Mouse (Mus musculus): ENCODE results near the gene Nf1. TPM values are rescaled to one million over a fixed set of nuclear protein-coding genes. Genes with fewer than 3 reads are reported as not detected.

The Nf1 gene
- polyA plus RNA-seq, 3 experiments from 2014 or later, result 2.0 to 2.7 (median 2.4) TPM

DNA sequence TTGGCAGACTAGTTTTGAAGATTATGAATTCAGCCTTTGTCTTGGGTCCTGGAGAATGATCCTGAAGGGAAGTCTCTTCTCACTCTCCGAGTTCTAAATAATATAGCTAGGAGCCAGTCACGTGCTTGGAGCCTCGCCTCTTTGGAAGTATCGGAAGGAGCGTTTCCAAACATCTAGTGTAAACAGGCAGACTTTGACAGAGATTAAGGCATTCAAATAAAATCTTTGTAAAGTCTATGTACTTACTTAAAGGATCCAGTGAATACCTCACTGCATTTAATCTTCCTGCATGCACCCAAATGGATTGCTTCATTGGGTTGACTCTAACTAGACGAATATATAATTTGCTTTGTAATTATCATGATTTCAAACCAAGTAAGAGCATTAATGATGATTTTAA is 143.9 kb downstream of the Nf1 start:
- ATAC-seq, result no peak

DNA sequence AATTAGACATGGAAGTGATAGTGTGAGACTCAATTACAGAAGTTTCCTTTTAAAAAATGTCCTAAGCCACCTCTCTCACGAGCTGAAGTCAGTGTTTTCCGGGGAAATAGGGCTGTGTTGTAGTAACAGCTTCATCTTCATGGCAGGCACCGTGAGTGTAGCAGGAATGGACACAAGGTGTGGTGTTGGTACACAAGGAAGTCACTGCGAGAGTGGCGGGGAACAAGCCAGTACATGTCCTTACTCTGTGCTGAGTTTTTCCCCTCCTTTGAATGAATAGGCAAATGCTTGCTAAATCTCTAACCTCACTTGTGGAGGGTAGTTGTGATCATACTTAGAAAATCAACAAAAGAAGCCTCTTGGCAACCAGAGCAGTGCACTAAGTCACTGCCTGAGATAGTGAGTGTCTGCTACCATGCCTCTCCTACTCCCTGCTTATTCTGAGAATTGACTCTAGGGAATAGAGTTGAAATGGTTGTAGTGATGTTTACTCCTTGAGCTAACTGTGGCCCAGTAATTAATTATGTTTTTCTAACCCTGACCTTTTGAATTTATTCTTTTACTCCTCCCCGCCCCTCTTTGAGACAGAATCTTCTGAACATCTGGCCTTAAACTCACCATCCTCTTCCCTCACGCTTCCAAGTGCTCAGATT is 144.5 kb downstream of the Nf1 start:
- ATAC-seq, result no peak

DNA sequence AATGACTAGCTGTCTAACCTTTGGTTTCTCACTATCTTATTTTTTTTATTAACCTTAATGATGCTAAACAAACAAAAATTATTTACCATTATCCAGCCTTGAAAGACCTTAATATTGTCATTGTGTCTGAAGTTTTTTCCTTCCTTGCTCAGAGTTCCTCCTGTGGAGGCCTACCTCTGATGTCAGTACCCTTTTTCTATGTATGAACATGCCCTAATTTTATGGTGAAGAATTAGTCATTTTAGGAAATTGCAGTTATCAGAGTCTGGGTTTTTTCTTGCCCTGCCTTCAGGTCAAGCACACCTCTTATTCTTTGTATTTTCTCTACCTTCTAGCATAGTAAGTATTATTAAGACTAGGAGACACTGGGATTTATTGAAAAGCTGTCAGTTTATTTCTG is 145.2 kb downstream of the Nf1 start:
- ATAC-seq, result no peak

DNA sequence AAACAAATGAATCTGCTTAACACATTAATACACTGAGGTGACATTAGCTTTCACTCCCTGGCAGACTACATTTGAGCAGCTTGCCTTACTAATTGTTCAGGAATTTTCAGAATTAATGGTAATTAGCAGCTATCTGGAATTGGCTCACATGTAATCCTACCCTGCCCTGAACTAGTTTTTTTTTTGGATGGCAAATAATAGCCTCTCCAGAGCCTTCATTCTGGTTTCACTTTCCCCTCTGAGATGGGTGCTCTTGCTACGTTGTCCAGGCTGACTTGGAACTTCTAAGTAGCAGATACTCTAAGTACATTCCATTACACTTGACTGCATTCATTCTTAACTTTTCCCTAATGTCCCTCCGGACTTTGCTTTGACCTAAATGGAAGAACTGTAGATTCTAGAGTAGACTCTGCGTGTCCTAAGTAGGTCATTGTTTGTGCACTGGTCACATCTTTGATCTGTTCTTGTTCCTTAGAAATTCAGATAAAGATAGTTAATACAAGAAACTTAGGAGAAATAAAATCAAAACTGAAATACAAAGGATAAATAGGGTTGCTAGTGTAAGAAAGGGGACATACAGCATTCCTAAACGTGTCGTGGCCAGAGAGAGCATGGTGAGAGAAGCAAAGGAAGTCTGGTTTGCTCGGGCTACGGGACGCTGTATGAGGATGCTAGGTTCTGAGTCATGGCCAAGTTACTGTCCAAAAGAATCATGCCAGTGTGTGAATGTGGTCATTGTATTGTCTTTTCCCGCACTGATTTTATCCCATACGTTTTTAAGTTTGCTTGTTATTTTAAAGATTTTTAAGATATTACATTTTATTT is 155.7 kb downstream of the Nf1 start:
- ATAC-seq, result no peak

DNA sequence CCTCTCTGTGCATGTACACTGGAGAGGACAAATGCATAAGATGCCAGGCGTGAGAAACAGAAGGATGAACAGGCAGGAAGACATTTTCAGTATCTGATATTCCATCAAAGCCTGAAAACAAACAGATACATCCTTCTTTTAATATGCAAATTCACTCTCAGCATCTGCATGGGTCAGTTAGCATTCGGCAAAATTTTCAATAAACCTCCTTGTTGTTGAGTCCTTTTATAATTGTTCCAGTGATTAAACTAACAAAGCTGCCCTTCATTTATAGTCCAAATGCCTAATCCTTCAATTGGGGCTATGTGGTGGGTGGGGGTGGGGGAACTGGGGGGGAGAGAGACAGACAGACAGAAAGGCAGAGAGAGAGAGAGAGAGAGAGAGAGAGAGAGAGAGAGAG is 163.4 kb downstream of the Nf1 start:
- ATAC-seq, result no peak

DNA sequence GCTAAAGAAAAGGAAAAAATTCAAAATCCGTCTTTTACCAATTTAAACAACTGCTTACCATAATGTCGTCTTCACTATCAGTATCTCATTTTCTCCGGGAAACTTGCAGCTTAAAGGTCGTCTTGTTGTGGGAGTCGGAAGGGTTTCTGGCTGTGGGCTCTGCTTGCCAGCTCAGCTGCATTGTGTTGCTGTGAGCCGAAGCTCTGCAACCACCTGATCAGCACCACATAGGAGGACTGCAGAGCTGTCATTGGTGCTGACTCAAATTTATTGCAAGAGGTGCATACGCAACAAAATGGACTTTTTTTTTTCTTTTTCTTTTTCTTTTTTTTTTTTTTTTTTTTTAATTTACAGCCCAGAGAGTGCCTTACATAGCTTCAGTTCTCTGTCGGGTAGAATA is 164.4 kb downstream of the Nf1 start, which contains the start of gene Omg:
TSS of gene Omg (minus strand) at position 240 of the 400 bp plus-strand sequence.
- ATAC-seq, result no peak

DNA sequence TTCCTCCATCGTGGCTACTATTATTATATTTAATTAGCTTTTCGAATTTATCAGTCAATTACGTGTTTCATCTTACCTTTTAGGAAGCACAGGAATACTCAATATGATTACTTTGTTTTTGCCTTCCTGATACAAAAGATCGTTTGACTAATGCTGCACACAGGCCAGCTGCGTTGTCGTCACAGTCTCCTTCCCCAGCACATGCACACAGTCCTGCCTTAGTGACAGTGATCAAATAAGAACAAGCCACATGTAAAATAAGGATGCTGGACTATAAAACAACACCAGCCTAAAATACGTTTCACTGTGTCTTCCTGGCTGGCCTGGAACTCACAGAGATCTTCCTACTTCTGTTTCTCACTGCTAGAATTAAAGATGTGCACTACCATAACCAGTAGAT is 165.0 kb downstream of the Nf1 start:
- ATAC-seq, result no peak

DNA sequence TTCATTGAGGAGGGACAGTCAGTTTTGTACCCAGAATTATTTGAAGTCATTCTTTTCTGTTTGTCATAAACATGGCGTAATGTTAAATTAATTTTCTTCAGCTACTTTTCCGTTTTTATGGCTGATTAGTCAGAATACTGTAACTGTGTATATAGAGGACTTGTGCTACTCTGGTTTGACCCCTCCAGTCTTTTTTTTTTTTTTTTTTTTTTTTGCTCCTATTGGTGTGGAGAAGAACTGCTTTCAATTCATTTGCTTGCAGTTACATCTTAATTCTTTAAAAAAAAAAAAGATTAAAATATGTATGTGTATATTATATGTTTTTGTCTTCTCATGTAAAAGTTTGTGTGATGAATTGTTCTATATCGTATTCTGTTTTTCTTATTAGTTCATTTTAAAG is 172.5 kb downstream of the Nf1 start:
- no peak for ATAC-seq

DNA sequence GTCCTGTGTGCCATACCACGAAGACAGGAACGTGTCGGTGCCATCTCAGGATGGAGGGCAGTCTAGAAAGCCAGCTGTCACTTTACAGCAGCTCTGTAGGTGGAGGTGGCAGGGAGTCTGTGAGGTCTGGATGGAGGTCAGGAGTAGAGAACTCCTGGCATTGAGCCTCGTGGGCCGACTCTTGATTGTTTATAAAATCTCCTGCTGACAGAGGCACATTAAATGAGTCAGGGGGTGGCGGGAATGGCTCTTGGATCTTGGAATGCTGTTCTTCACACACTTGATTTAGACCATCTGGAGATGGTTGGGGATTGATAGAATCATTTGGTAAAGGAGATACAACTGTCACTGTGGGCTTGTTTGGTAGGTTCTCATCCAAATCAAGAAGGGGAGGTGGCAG is 175.8 kb downstream of the Nf1 start:
- ATAC-seq, result no peak

DNA sequence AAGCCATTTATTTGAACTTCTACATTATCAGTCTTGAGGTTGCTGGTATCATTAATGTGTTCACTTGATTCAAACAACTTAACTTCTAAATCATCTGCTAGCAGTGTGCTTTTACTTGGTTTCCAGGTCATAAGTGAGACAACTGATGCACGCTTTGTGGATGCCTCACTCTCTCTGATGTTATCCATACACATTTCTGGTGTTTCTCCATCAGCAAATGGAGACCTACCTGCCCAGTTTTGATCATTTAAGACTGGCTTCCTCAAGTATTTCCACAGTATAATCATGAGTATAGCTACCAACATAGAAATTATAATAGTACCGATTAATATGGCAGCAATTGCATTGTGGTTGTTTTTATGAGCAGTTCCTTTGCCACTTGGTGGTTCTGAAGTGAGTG is 176.3 kb downstream of the Nf1 start:
- no peak for ATAC-seq

DNA sequence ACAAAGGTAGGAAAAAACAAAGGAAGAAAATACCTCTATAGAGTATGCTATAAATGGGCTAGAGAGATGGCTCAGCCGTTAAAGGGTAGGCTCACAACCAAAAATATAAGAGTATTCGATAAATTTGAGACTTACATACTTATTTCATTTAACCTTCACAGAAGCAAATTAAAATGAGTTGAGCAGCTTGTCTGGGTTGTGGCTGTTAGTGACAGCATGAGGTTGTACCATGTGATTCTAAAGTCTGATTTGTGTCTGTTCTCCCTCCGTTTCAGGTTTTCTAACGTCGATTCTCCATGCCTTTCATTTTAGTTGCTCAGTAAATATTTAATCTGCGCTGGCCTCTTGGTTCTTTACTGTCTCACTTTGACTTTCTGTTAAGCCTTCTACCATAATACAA is 179.8 kb downstream of the Nf1 start:
- no peak for ATAC-seq

DNA sequence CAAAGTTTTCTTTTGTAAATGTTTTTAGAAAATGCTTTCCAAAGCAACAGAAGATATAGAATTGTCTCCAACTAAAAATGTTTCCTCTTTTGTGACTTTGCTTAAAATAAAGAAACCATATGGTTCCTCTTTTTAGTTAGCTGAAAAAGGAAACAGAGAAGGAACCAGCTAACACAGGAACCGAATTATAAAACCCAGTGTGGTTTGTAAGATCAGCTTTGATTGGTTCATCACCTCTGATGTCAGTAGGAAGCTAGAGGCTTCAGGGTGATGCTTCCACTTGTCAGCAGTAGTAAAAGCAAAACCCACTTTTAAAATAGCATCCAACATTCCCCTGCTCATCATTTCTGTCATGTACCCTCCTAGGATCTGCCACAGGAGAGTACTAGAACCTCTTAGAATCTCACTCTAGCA is 180.4 kb downstream of the Nf1 start:
- ATAC-seq, result peak; percentile 85

DNA sequence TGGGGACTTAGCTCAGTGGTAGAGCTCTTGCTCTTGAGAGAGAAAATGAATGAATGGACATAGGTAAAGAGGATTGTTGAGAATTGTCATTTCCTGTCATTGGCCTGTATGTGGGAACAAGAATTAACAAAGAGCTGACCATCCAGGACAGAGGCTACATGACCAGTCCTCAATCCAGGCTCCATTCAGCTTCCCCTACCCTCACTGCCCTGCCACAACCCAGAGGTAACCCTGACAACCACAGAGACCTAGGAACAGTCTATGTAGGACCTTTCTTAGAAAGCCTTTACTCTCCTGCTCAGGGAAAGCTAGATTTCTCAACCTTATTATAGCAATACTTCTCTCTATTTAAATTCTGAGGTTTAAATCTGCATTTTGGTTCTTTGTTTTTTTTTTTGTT is 181.3 kb downstream of the Nf1 start:
- ATAC-seq, result no peak

DNA sequence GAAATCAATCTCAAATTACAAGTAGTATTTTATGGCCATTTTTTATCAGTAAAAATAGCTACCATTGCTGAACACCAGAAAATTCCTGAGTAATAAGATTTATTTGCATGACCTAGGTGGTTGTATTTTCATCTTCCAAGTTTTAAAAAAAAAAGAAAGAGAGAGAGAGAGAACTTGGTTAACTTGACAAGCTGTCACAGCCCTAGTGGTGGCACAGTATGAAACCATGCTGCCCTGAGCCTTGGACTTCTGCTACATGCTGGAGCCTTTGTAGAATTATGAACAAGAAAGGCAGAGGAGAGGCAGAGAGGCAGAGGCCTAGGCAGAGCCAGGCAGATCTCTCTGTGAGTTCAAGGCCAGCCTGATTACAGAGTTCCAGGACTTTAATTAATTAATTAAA is 182.4 kb downstream of the Nf1 start:
- no peak for ATAC-seq

DNA sequence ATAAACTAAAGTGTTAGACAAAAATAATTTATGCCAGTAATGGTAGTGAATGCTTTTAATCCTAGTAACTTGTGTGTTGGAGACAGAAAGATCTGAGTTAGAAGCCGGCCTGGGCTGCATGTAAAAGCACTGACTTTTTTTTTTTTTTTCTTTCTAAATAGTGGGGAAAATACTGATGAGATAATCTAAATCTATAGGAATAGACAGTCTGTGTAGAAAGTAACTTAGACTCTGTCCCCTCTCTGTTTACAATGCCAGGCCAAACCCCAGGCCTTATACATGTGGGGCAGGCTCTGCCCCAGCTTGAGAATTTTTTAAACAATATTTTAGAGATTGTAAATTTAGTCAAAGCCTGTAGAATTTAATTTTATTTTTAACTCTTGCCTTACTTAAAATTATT is 183.5 kb downstream of the Nf1 start:
- ATAC-seq, result no peak

DNA sequence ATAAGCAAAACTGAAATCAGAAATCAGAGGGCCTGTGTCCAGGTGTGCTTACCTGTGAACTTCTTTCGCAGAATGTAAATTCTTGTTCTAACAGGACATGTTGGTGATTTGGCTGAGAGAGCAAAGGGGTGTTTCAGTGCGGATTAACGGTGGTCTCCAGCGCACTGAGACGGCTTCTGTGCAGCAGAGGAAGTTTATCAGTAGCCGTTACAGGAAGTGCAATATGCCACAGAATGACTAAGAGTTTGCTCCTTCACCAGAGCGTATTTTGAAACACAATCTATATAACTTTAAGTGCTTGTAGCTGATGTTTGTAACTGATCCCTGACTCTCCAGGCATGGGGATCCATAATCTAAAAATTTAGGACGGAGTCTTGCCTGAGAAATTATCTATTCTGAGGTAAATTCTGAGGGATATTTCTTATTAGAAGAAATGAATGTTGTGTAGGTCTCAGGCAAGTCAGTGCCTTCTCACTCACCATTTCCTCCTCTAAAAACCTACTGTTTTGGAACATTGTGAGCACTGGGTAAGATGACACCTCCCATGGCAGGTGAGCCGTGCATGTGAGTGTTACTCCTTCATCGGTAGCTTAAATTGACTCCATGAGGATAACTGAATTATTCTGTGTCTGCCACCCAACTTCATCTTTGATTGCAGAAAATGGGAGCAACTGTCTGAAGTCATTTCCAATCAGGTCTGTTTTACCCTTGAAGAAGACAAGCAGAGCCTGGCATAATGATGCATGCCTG is 184.2 kb downstream of the Nf1 start, which contains the start of gene Evi2b:
TSS of gene Evi2b (minus strand) at position 203 of the 750 bp plus-strand sequence.
- peak; percentile 40 for ATAC-seq

DNA sequence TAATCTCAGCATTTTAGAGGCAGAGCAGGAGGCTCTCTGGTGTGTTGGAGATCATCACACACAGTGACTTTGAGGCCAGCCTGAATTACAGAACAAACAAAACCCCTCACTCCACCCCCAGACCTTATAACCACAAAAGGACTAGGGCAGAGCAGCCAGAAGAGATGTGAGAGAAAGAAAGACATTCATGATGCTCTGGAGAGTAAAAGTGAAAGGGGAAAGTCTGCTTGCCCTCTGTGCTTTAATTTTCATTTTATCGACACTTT is 184.8 kb downstream of the Nf1 start:
- no peak for ATAC-seq

DNA sequence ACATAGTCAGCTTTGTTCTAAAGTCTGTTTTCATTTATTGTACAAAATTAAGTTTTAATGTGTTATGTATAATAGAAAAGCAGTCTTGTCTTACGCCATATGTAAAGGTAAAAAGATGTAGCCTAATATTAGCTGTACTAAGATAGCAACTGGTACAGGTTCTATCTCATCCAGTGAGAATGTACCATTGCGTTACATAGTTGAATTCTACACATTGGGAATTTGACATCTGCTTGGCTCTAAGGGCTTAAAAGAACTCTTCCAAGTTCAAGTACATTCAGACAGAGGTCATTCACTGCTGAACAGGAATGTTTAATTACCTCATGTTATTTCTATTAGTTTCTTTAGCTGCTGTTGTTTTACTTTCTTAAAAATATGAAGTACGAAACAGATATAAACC is 187.1 kb downstream of the Nf1 start:
- no peak for ATAC-seq

DNA sequence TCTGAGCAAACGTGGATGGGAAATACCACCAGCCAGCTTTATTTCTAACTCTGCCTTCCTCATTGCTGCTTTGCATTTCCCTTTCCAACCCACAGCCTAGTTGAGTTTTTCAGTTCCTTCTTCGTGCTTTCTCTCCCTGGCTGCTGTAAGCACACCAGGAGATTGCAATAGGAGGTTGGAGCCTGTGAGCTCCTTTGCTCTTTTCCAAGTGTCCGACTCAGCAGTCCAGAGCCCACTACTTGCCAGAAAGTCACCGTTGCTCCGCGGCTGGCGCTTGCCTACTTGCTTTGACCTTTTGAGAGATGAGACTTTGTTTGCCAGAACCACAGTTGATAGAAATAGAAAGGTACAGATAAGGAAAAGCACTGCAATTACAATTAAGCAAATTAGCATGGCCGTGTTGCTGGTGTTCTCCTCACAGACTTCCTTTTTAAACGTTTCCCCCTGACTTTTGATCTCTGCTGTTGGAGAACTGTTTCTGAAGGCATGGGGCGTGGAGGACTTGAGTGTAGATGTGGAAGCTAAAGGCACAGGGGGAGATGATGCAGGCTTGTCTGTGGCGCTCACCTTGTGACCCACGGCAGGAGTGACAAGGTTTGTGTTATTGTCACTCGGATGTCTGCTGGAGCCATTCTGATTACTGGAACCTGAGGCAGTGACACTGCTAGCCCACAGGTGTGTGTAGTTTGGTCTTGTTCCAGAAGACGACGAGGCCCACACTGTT is 187.7 kb downstream of the Nf1 start:
- ATAC-seq, result no peak

DNA sequence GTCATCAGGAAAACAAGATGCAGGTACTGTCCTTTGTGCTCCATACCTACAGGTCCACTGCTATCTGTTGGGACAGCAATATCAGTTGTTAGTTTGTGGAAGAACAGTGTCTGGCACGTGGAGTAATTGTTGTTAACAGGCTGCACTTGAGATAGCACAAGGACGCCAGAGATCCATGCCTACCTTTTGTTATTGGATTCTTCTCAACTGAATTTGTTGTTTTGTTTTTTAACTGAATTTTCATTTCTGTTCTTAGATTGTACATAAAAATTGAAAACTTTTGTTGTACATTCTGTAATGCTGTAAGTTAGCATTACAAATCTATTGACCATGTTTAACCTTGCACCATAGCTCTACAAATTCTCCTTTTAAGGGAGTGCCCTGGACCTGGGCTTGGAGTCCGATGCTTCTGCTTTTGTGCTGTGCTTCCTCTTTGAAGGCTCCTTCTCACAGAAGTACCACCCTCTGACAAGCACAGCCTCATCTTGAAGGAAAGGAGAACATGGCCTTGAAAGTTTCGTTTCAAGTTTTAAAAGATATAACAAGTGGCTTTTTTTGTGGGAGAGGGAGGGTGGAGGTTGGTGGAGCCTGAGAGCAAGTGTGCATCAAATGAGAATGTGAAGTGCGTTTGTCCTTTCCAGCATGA is 188.4 kb downstream of the Nf1 start:
- ATAC-seq, result no peak

DNA sequence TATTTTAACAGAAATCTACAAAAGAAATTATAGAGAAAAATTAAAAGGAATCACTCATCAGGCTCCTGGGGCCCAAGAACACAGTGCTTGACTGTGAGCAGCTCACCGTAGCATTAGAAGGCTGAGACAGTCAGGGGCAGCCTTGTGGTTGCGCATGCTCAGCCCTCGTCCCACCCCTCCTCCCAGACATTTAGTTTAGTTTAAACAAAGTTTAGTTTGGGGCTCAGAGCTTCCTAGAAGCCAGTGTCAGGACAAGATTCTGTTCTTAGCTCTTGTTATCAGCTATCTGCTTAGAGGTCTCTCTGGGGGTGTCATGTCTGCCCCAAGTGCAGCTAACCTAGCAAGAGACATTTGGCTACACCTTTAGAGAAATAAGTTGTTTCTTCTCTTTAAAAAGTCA is 189.1 kb downstream of the Nf1 start:
- ATAC-seq, result no peak

DNA sequence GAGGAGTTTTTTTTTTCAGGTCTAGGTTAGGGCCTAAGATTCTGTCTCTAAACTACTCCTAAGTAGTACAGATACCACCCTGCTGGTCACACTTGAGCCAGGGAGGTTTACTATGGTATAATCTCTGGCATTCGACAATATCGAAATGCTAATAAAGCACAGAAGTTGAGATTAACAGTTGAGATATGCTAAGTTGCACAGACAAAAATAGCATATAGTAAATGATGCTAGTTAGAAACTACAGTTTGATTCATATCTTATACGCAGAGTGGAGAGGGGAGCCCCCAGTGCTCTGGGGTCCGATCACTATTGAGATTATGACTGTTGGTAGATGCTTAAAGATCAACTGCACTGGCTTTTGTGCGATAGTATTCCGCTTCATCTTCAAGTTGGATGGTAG is 189.7 kb downstream of the Nf1 start:
- no peak for ATAC-seq

DNA sequence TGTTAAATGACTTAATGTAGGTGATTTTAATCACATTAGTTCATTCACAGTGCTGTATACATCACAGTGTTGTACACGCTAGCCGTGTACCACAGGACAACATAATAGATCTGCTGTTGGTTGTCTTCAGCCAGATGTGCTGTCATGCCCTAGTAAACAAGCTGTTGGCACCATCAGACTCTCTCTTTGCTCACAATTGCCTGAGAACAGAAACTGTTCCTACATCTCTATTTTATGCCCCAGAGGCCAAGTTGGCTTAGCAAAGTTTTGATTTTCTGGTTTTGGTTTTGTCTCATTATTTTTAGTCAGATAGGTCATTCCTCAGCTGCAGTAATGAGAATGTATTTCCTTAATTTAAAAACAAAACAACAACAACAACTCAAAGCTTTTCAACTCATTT is 190.2 kb downstream of the Nf1 start:
- no peak for ATAC-seq
